Mouse (Mus musculus) forebrain, embryonic 11.5 days (tissue): ENCODE data around the gene Tmprss9. TPM values are rescaled to one million over a fixed set of nuclear protein-coding genes. Genes with fewer than 3 reads are reported as not detected.

ENCODE experiments used
- ATAC-seq: fragments of 200-750 bp; cut with Nextera tagmentation; replicated peaks from 2 replicates; pipeline ENCODE4 v1.8.0; 2017; ENCODE audit warnings: moderate TSS enrichment; ENCODE audit not compliant: low FRiP score
- DNase-seq: peaks from one replicate; pipeline ENCODE4 v3.0.0-alpha.2; 2017; ENCODE audit warnings: low spot score
- H3K27ac ChIP-seq: fragments of 300-500 bp; sonication (generic); 2 replicates; pipeline ENCODE4 v1.5.1; 2014; ENCODE audit warnings: low read depth, low read length
- H3K27me3 ChIP-seq: fragments of 300-500 bp; sonication (generic); 2 replicates; pipeline ENCODE4 v1.6.1; 2014; ENCODE audit warnings: mild to moderate bottlenecking, low read length, mixed read lengths; ENCODE audit not compliant: control insufficient read depth, insufficient read depth
- H3K36me3 ChIP-seq: fragments of 300-500 bp; sonication (generic); 2 replicates; pipeline ENCODE4 v1.6.1; 2014; ENCODE audit warnings: mild to moderate bottlenecking, low read length, moderate library complexity, mixed read lengths; ENCODE audit not compliant: control insufficient read depth, insufficient read depth
- H3K4me1 ChIP-seq: fragments of 300-500 bp; sonication (generic); replicated peaks from 2 replicates; pipeline ENCODE4 v1.6.1; 2014; ENCODE audit warnings: low read length, mixed read lengths; ENCODE audit not compliant: control insufficient read depth, insufficient read depth
- H3K4me2 ChIP-seq: fragments of 300-500 bp; sonication (generic); 2 replicates; pipeline ENCODE4 v1.6.1; 2014; ENCODE audit warnings: low read depth, mild to moderate bottlenecking, low read length, moderate library complexity, mixed read lengths; ENCODE audit not compliant: severe bottlenecking
- H3K4me3 ChIP-seq: fragments of 300-500 bp; sonication (generic); 2 replicates; pipeline ENCODE4 v1.5.1; 2014; ENCODE audit warnings: low read depth, low read length
- H3K9ac ChIP-seq: fragments of 300-500 bp; sonication (generic); 2 replicates; pipeline ENCODE4 v1.6.1; 2014; ENCODE audit warnings: low read length
- H3K9me3 ChIP-seq: fragments of 300-500 bp; sonication (generic); 2 replicates; pipeline ENCODE4 v1.6.1; 2016; ENCODE audit warnings: low read length, mixed read lengths; ENCODE audit not compliant: control insufficient read depth
- WGBS: fragments of 180-500 bp; shearing (Covaris S2); extraction: QIAGEN DNeasy Blood & Tissue Kit; methylation state at CpG from one replicate; pipeline ENCODE4 v1.1.7; 2014; 5-methylcytosine and 5-hydroxymethylcytosine counted together
- polyA plus RNA-seq: library from polyadenylated mRNA; unstranded; fragments of >200 nt; fragmentation: Nextera tagmentation; extraction: Ambion mirVana; gene quantifications from 2 replicates; pipeline ENCODE4 v1.2.1, GENCODE M21; 2014

The Tmprss9 gene
- polyA plus RNA-seq, 1 experiment from 2014 or later, result 0.08 TPM

GRCm38 (mm10) chr10:80921923-80922322 is 50.3 kb downstream of the Tmprss9 start:
- WGBS, result 6% methylated on average over 16 of the region's 16 CpGs
- peak overlapping the region; percentile 12 for H3K4me3 ChIP-seq
- H3K9ac ChIP-seq, result peak overlapping the region; percentile 49
- H3K27me3 ChIP-seq, result no peaks in the 10 kb centered on the region
- peak overlapping the region; percentile 44 for H3K4me2 ChIP-seq
- ATAC-seq (no peak), DNase-seq (no peak)
- H3K4me1 ChIP-seq, result peaks cover 9% of the 10 kb centered on the region
- H3K36me3 ChIP-seq, result no peaks in the 10 kb centered on the region
- H3K27ac ChIP-seq, result no peak overlapping the region
- H3K9me3 ChIP-seq, result no peaks in the 10 kb centered on the region

GRCm38 (mm10) chr10:80925472-80925871 is 53.8 kb downstream of the Tmprss9 start:
- Histone ChIP-seq H3K36me3 (no peaks in the 10 kb centered on the region), H3K27ac (no peak overlapping the region), H3K4me1 (peaks cover 14% of the 10 kb centered on the region; the same call in 1 of the 2 replicates), H3K4me3 (no peak overlapping the region), H3K4me2 (no peak overlapping the region), H3K9me3 (no peaks in the 10 kb centered on the region), H3K9ac (no peak overlapping the region), H3K27me3 (peaks cover 5% of the 10 kb centered on the region)
- WGBS, result 43% methylated on average over 3 of the region's 3 CpGs
- ATAC-seq (no peak), DNase-seq (no peak)

- H3K9me3 ChIP-seq, result no peaks in the 10 kb centered on the region
- no peaks in the 10 kb centered on the region for H3K36me3 ChIP-seq
- peaks cover 35% of the 10 kb centered on the region for H3K27me3 ChIP-seq
- peak overlapping the region; percentile 37 for H3K4me3 ChIP-seq
- WGBS, result under 1% methylated on average over 48 of the region's 48 CpGs
- H3K27ac ChIP-seq, result no peak overlapping the region
- DNase-seq, result peak; percentile 95
- peak overlapping the region; percentile 84 for H3K4me2 ChIP-seq
- peak; percentile 21; the same call in 1 of the 2 replicates for ATAC-seq
- H3K4me1 ChIP-seq, result peaks cover 42% of the 10 kb centered on the region
- peak overlapping the region; percentile 53 for H3K9ac ChIP-seq
These were observed 57.1 kb downstream of the Tmprss9 start for GRCm38 (mm10) chr10:80928586-80929298.

- ATAC-seq, result peak; percentile 92
- peak within 1 kb of the TSS; percentile 84 for H3K4me2 ChIP-seq
- H3K4me3 ChIP-seq, result peak within 1 kb of the TSS; percentile 37
- peaks cover 46% of the 10 kb centered on the region for H3K4me1 ChIP-seq
- DNase-seq, result peak; percentile 99
- no peaks in the 10 kb centered on the region for H3K36me3 ChIP-seq
- peak within 1 kb of the TSS; percentile 34; the same call in 1 of the 2 replicates for H3K27ac ChIP-seq
- no peaks in the 10 kb centered on the region for H3K9me3 ChIP-seq
- under 1% methylated on average over 56 of the region's 56 CpGs for WGBS
- H3K27me3 ChIP-seq, result peaks cover 43% of the 10 kb centered on the region
- H3K9ac ChIP-seq, result peak within 1 kb of the TSS; percentile 53
These were observed 57.9 kb downstream of the Tmprss9 start, which contains the start of gene Gadd45b for GRCm38 (mm10) chr10:80929299-80930226. TSS of gene Gadd45b (plus strand) at chr10:80930073.

- Histone ChIP-seq H3K36me3 (no peaks in the 10 kb centered on the region), H3K4me3 (peak overlapping the region; percentile 37), H3K9me3 (no peaks in the 10 kb centered on the region), H3K4me2 (peak overlapping the region; percentile 84), H3K4me1 (peaks cover 46% of the 10 kb centered on the region), H3K9ac (peak overlapping the region; percentile 50), H3K27me3 (peaks cover 49% of the 10 kb centered on the region), H3K27ac (no peak overlapping the region)
- WGBS, result under 1% methylated on average over 44 of the region's 45 CpGs
- DNase-seq (peak; percentile 70), ATAC-seq (no peak)
These were observed 58.9 kb downstream of the Tmprss9 start for GRCm38 (mm10) chr10:80930361-80931152.

- peak overlapping the region; percentile 84 for H3K4me2 ChIP-seq
- H3K27me3 ChIP-seq, result peaks cover 53% of the 10 kb centered on the region
- H3K36me3 ChIP-seq, result no peaks in the 10 kb centered on the region
- 4% methylated on average over 14 of the region's 14 CpGs for WGBS
- H3K27ac ChIP-seq, result no peak overlapping the region
- H3K4me3 ChIP-seq, result peak overlapping the region; percentile 37
- no peak overlapping the region for H3K9ac ChIP-seq
- no peaks in the 10 kb centered on the region for H3K9me3 ChIP-seq
- no peak for ATAC-seq
- peaks cover 51% of the 10 kb centered on the region for H3K4me1 ChIP-seq
- DNase-seq, result no peak
These were observed 59.6 kb downstream of the Tmprss9 start for GRCm38 (mm10) chr10:80931153-80931671.

GRCm38 (mm10) chr10:80931695-80932094 is 60.0 kb downstream of the Tmprss9 start:
- WGBS, result 0% methylated on average over 26 of the region's 26 CpGs
- H3K27ac ChIP-seq, result no peak overlapping the region
- H3K9ac ChIP-seq, result no peak overlapping the region
- peaks cover 58% of the 10 kb centered on the region for H3K27me3 ChIP-seq
- no peak for ATAC-seq
- H3K4me1 ChIP-seq, result peaks cover 56% of the 10 kb centered on the region
- no peaks in the 10 kb centered on the region for H3K9me3 ChIP-seq
- peak overlapping the region; percentile 9 for H3K4me3 ChIP-seq
- H3K36me3 ChIP-seq, result no peaks in the 10 kb centered on the region
- H3K4me2 ChIP-seq, result peak overlapping the region; percentile 84
- DNase-seq, result no peak

GRCm38 (mm10) chr10:80932206-80932605 is 60.6 kb downstream of the Tmprss9 start:
- H3K27ac ChIP-seq, result no peak overlapping the region
- WGBS, result 1% methylated on average over 20 of the region's 20 CpGs
- H3K36me3 ChIP-seq, result no peaks in the 10 kb centered on the region
- peaks cover 63% of the 10 kb centered on the region for H3K27me3 ChIP-seq
- no peaks in the 10 kb centered on the region for H3K9me3 ChIP-seq
- H3K4me2 ChIP-seq, result peak overlapping the region; percentile 84
- no peak overlapping the region for H3K9ac ChIP-seq
- H3K4me1 ChIP-seq, result peaks cover 61% of the 10 kb centered on the region
- peak overlapping the region; percentile 9 for H3K4me3 ChIP-seq
- DNase-seq, result peak; percentile 75
- no peak for ATAC-seq
